Mouse (Mus musculus): Measurements from ENCODE around the gene Nphs1.
"Not testable (repeated sequence)": the region's sequence is repeated elsewhere in the genome, so short reads cannot be mapped to it uniquely, and the experiment has no call there.

The Nphs1 gene

DNA sequence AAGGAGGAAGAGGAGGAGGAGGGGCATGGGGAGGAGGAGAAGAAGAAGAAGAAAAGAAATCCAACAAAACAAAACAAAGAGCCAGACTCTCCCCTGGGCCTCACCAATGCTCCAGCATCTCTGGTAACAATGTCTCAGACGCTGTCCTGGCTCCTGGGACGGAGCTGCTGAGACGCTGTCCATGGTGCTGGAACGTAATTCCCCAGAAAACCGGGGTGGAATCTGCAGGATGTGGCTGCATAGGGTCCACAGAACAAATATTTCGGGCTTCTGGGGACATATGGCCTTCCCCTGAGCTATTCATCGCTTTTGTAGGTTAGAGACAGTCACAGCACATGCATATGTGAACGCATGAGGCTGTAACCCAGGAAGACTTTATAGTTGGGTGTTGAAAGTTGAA lies 26.1 kb downstream of the Nphs1 start:
- in situ Hi-C loops (cut with MboI, MseI) = loop anchor here in 1 of 2 experiments (5.0 kb wide), 1 partner anchor 107 kb away; no protein-coding TSS in a partner anchor

DNA sequence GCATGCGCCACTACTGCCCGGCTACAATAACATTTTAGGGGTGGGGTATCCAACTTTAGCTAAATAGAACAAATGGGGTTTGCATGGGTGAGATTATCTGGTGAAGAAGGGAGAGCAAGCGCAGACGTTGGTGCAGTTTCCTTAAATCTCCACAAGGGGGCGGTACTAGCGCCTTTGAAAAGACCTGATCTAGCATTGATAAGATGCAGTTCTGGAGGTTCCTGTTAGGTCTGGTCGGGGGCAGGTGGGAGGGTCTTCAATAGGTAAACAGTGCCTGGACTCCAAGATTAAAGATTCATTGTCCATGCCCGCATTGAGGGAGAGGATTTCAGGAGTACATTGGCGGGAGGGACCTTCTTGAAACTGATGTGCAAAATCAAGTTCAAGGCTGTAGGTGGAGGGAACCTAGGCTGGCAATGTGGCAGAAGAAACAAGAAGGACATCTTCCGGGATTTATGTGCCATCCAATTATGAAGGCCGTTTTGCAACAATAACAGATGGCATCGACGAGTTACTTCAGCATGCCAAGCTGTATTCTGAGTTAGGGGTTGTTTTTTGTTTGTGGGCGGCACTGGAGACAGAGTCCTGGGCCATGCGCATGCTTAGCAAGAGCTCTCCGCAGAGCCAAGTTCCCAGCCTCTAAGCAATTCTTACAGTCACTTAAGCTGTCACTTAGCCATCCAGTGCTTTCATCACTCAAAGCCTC lies 32.3 kb downstream of the Nphs1 start:
- in situ Hi-C loops (cut with MboI, MseI) = no loop called here

DNA sequence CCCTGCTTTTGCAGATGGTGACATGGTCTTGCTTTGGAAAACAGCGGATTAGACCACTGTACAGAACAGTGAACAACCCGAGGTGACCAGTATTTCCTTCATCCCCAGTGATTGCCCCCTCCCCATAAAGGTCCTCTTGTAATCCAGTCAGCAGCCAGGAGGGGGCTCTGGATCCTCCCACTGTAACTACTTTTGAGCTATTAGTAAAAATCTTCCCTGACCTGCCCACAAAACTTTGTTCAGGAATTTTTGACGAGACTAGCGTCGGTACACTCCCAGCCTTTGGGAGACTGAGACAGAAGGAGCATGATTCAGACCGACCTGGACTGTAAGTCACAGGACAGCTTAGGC lies 32.8 kb downstream of the Nphs1 start:
- in situ Hi-C loops (cut with MboI, MseI) = no loop called here

DNA sequence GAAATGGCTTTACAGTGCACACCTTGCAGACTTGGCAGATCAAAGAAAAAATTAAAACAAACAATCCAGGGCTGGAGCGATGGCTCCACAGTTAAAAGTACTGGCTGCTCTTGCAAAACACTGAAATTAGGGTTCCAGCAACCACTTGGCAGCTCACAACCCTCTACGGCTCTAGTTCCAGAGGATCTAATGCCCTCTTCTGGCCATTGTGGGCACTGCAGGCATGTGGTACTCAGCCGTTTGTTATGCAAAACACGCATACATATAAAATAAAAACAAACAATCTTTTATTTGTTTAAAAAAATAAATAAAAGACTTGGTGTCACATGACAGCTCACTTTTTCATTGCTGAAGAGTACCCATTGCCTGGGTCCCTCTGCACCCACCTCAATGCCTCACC lies 34.6 kb downstream of the Nphs1 start:
- in situ Hi-C loops (cut with MboI, MseI) = no loop called here

DNA sequence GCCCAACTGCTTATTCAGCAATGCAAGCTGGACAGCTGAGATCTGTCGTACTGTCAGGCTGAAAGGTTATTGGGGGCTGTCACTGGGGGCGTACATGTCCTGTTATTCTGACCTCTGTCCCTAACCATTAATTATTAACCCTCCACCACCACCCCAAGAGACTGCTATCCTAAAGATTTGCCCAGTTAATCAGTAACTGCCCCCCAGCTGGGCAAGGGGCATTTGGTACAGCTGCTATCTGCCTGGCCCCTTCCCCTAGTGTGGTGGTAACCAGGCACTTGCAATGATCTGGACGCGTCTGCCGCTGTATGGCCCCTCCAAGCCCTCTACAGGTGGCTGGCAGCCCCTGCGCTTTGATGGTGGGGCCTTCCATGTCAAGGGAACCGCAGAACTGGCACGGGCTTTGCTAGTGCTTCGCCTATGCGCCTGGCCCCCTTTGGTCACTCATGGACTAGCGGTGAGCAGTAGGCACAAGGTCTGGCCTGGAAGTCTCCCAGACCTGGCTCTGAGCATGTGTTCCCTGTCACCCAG lies 35.4 kb downstream of the Nphs1 start, which contains the start of gene Prodh2:
TSS of gene Prodh2 (plus strand) at position 222 of the 531 bp plus-strand sequence.
- in situ Hi-C loops (cut with MboI, MseI) = no loop called here

DNA sequence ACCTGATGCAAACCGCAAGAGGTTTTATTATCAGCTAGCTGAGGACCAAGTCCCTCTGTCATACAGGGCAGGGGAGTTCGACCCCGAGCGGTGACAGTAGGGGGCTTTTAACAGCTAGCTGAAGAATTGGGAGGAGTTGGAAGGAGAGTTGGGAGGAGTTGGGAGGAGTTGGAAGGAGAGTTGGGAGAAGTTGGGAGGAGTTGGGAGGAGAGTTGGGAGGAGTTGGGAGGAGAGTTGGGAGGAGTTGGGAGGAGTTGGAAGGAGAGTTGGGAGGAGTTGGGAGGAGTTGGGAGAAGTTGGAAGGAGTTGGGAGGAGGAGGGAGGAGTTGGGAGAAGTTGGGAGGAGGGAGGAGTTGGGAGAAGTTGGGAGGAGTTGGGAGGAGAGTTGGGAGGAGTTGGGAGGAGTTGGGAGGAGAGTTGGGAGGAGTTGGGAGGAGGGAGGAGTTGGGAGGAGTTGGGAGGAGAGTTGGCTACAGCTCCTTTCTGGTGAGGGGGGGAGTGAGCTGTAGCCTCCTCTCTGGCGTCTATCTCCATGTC lies 37.5 kb downstream of the Nphs1 start:
- in situ Hi-C loops (cut with MboI, MseI) = loop anchor here in 1 of 2 experiments (5.0 kb wide), 1 partner anchor 122 kb away; no protein-coding TSS in a partner anchor

DNA sequence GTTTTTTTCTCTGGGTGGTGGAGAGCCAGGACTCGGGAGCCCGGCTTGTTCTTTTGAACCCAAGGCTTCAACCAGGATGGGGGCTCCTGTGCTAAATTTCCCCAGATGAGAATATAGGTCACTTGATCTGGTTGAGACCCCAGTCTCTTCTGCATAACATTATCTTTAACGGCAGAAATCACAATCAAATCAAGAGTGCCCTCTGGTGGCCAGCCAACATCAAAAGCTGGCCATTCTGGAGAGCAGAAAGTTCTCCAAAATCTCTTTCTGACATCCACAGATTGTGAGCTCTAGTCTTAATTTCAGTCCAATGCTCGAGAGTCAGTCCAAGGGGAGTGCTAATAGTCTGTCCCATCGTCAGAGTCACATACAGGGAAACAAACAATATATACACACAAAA lies 43.0 kb downstream of the Nphs1 start:
- in situ Hi-C loops (cut with MboI, MseI) = not testable (repeated sequence)

DNA sequence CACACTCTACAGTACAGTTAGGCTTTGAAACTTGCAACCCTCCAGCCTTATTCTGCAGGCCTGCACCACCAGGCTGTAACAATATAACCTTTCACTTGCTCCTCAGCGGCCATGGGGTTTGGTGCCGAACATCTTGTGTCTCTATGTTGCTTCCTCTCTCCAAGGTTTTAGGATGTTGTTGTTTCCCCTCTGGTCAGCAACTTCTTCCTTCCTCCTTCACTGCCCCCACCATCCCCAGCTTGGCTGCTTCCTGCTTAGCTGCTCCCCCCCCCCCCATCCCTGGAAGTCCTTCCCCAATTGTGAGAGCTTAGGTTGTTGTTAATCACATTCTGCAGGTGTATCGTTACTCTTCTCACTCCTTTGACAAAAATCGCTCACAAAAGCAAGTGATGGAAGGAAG lies 49.9 kb downstream of the Nphs1 start:
- in situ Hi-C loops (cut with MboI, MseI) = no loop called here

DNA sequence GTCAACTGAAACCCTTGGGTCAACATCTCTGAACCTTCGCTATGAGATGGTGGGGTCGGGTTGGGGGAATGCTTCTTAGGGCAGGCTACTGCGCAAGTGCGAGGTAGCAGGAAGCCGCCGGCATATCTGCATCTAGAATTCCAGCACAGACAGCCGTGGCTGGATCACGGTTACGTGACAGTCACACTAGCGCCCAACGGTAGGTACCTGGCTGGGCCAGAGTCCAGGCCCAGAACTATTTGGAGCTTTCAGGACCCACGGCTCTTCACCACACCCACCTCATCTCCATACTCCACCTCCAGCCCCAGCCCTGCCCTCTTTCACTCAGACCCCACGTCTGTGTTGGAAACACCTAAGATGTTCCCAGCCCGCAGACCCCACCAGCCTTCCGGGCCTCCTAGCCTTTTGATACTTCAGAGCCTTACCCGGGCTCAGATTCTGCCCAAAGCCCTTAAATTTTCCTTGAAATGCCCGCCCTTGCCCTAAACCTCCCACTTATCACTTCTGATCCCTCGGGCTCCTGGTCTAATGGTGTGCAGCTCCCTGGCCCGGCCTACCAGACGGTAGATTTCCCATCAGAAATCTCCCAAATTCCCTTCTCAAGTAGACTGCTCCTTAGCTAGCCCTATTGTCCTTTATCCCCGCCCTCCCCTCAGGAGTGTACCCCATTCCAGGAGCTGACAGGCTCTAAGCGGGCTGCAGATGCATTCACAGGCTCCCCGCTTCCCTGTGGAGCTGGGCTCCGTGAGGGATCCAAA lies 57.1 kb downstream of the Nphs1 start:
- in situ Hi-C loops (cut with MboI, MseI) = no loop called here

DNA sequence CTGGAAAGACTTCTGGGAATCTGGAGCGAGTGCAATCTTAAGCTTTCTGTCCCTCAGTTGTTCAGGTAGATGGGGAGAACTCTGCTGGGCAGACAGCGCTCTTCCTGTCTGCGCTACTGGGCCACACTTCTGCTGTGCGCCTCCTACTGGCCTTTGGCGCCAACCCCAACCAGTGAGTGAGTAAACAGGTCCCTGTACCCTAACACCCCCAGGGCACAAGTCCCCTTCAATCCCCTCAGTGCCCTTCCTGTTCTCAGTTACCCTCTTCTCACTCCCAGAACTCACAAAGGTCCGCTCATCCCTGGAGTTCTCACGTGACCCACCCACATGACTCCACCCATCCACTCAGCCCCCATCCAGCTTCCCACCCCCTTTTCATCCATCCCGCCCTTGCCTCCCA lies 60.2 kb downstream of the Nphs1 start:
- in situ Hi-C loops (cut with MboI, MseI) = no loop called here

DNA sequence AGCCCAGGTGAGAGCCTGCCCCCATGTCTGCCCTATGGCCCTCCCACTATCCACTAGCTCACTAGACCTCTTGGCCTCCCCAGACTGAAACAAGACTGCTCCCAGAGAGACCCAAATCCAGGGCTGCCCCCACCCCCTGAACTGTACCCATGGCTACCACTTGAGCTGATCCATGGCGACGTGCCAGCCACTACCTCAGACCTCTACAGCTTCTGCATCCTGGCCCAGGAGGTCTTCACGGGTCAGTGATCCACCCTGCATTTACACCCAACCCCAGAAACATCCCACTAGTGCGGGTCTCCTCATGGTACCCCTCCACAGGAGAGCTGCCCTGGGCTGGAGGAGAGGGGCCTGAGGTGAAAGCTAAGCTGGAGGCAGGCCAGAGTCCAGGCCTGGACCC lies 62.3 kb downstream of the Nphs1 start:
- in situ Hi-C loops (cut with MboI, MseI) = no loop called here

DNA sequence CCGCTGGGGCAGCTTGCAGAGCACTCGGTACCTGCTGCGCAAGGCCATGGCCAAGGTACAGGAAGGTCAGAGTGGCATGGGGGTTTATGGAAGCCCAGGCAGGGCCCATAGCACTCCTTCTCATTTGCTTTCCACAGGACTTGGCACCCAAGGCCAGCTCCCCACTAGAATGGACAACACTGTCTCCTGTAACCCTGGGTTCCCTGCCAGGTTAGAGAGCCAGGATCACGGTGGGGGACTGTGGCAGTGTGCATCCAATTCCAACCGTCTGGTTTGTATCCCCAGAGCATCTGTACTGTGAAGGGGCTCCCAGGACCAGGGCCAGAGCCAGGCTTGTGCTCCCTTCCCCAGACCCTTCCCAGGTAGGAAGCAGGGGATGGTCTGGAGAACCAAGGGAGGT lies 62.7 kb downstream of the Nphs1 start:
- in situ Hi-C loops (cut with MboI, MseI) = no loop called here

DNA sequence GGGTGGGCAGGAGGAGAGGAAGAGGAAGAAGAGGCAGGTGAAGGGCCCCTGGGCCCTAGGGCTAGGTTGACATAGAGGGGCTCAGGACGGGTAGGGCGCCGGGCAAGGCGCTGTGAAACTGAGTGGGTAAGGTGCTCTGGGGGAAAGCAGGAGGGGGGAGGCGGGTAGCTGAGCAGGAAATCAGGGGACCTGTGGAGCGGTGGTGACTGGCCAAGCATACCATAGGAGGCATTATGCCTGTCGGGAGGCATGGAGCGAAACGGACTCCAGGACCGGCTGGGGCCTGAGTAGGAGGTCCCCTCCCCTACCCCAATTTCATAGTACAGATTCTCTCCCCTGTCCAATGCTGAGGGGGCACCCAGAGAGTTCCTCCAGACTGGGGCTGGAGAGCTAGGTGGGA lies 64.8 kb downstream of the Nphs1 start:
- in situ Hi-C loops (cut with MboI, MseI) = no loop called here

DNA sequence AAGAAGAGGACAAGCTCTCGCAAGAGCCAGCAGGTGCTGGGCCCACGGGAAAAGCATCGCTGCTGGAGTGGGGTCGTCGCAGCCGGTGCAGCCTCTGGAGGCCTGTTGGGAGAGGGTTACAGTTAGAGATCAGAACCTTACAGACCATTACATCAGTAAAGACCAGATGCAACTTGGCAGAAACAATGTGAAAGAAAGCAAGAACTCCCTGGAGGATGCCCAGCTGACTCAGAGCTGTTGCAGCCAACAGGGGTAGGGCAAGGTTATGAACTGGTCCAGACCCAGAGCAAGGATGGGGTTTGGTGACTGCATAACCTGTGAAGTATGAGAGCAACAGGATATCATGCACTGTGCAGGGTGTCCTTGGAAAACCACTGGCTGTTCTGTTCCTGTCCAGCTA lies 66.4 kb downstream of the Nphs1 start:
- in situ Hi-C loops (cut with MboI, MseI) = no loop called here

DNA sequence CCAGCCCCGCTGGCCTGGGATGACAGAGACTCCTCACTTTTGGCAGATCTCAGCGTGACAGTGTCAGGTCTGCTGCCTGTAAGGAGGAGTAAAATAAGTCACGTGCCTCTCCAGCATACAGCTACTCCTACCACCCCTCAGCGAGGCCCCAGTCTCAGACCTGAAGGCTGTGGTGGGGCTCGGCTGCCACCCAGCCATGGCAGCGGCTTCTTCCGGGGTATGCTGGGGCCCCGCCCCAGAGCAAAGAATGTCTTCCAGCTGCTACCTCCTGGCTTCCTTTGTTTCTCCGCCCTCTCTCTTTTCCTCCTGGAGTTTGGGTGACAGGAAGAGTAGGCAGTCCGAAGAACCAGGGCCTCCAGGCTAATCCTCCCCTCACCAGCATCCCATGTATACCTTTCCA lies 67.8 kb downstream of the Nphs1 start:
- in situ Hi-C loops (cut with MboI, MseI) = no loop called here

DNA sequence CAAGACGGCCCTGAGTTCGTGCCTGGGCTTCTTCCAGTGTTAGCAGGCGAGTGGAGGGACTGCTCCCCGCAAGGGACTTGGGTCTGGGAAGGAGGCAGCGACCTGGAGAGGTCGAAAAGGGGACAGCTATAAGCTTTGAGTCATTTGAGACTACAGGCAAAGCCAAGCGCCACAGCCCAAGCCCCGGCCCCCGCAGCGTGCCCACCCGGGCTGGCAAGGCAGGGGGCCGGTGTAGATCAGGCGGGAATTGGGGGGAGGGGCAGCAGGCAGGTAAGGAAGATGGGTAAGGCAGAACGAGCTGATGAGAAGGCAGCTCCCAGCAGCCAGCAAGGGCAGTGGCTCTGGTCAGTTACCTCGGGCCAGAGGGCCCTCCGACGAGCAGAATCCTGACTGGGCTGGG lies 68.3 kb downstream of the Nphs1 start:
- in situ Hi-C loops (cut with MboI, MseI) = no loop called here

DNA sequence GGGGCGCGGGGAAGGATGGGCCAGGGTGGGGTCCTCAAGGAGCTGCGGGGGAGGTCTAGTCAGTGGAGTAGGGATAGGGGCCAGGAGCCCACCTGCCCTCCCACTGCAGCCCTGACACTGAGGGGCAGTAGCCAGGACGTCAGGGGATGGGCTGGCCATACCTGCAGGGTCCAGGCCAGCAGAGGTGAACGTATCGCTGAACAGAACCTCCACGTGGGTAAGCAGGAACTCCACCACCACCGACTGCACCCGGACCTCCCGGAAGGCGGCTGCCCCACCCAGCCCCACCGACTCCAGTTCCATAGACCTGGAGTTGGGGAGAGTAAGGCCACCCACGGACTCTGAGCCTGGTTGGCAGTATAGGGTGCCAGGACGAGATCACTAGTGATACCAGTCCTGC lies 68.9 kb downstream of the Nphs1 start:
- in situ Hi-C loops (cut with MboI, MseI) = no loop called here

DNA sequence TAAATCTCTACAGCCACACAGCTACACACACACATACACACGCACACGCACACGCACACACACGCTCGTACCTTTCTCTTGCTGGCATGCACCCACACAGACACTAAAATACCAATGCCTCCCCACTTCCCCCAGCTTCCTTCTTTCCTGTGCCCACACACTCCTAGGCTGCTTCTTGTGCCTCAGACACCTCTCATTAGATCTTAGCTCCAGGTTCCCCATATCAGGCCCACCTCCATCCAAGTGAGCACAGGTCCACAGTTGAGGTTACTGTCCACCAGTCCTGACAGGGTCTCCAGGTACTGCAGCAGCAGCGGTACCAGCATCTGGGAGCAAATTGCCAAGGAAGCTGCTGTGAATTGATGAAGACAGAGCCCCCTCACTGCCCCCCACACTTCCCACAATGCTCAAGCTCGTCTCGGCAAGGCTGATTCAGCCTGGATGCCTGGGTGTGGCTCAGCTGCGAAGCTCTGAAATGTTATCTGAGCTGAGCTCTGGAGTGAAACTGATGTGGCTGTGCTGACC lies 73.2 kb downstream of the Nphs1 start:
- in situ Hi-C loops (cut with MboI, MseI) = no loop called here

DNA sequence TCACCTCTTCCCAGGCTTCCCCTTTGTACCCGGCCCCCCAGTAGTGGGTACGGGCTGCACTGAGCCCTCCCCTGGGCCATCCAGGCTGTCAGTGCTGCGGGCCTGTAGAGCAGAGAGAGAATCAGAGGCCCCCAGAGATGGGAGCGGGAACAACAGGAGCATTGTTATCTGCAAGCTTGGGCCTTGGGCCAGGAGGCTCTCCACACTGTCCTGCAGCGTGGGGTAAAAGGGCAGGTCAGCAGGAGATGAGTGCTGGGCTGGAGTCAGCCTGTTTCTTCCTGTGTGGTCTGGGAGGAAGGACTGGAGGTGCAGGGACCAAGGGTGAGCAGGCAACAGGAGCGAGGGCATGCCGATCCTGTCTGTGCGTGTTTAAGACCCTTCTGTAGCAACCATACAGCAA lies 74.8 kb downstream of the Nphs1 start:
- in situ Hi-C loops (cut with MboI, MseI) = no loop called here

DNA sequence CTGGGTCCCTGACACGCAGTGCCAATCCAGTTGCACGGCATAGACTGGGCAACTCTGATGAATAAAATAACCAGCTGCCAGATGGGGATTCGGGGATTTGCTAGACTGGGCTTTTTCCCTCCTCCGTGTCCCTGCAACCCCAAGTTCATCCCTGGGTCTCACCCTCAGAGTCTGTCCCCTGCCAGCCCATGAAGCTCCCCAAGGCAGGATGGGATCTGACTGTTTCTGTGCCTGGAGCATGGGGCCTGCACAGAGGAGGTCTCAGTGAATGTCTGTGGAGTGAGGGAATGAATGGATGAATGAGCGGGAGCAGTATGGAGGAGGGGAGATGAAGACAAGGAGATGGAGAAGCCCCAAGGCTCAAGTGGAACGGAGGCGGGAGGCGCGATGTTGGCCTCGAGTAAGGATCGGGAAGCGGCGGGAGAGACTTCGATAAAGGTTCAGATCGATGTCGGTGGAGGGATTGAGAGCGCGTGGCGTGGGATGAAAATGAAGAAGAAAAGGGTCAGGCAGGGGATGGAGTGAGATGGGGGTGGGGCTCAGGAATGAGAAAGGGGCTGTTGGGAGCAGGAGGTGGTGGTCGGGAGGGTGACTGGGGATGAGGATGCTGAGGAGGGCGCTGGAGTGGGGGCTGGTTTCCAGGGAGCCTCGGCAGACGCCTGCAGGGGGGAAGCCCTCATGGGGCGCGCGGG lies 76.0 kb downstream of the Nphs1 start:
- in situ Hi-C loops (cut with MboI, MseI) = no loop called here

DNA sequence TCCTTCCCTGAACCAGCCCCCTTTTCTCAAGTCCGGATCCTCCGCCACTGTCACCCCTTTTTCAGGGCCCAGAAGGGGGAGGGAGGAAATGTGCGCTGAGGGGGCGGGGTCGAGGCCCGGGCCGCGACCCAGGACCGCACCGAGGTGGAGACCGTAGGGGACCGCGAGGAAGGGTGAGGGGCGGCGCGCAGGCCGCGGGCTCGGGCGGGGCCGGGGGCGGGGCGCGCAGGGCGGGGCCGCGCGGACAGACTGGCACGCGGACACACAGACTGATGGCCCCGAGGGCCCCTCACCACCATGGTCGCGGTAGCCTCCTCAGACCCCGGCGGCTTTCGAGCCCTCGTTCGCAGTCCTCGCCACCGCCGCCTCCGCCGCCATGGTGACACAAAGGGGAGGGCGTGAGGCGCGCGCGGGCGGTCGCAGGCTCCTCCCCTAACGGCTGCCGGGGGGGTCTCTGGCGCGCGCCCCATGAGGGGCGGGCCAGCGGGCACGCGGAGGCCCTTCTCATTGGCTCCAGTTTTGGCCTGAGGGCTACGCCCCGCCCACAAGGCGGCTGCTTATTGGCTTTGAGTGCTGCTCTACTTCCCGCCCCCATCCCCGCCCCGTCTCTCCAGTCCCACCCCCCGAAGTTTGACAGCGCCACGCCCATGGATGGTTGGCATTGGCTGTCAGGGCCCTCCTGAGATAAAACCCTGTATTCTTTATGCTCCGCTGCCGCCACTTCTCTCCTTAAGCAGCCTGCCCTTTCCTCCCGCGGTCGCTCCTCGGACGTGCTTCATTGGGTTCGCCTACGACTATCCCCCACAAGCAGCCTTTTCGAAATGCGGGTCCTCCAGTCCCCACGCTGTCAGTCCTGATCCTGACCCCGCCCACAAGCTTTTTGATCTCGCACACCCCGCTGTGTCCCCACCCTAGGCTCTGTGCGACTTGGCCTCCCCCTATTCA lies 76.8 kb downstream of the Nphs1 start, which contains the start of gene Arhgap33:
TSS of gene Arhgap33 (minus strand) at position 428 of the 945 bp plus-strand sequence.
- in situ Hi-C loops (cut with MboI, MseI) = no loop called here
